Mouse (Mus musculus): Measurements from ENCODE around the gene Cdk4. TPM values are rescaled to one million over a fixed set of nuclear protein-coding genes. Genes with fewer than 3 reads are reported as not detected.

Cdk4 gene
- polyA plus RNA-seq, 1 experiment from 2014 or later: 784 TPM

DNA sequence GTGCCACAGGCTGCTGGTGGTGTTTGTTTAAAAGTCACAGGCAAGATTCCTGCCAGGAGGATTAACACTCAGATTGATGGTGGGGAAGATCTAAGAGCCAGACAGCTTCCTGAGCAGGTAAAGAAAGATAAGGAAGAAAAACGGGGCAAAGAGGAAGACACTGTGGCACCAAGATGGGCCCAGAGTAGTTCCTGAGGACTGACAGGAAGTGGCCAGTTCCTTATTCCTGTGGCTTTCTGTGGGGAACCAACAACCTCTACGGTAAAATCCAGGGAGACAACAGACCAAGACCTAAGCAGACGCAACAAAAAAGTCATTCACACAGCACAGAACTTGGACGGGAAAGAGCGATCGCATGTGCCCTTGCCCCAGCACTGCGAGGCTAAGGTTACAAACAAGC lies 40.3 kb downstream of the Cdk4 start:
- H3K36me3 ChIP-seq (replicated peaks; ENCODE audit: control insufficient read depth, insufficient read depth): peaks cover 69% of the 10 kb centered on the region
- H3K9ac ChIP-seq: no peak overlapping the region
- H3K4me2 ChIP-seq (replicated peaks): no peak overlapping the region
- H3K4me3 ChIP-seq (replicated peaks; ENCODE audit: low read length): no peak overlapping the region
- DNase-seq (ENCODE audit: low spot score) (no peak), ATAC-seq (ENCODE audit: low FRiP score) (no peak)
- WGBS: 87% methylated on average over 7 of the region's 7 CpGs
- H3K27me3 ChIP-seq (ENCODE audit: control insufficient read depth, insufficient read depth, low read length): no peaks in the 10 kb centered on the region
- H3K4me1 ChIP-seq (replicated peaks; ENCODE audit: control insufficient read depth, insufficient read depth, low read length): no peaks in the 10 kb centered on the region
- H3K9me3 ChIP-seq (ENCODE audit: control insufficient read depth, low read length): no peaks in the 10 kb centered on the region
- H3K27ac ChIP-seq: no peak overlapping the region

- Histone ChIP-seq H3K4me1 (replicated peaks; ENCODE audit: control insufficient read depth, insufficient read depth, low read length) (no peaks in the 10 kb centered on the region), H3K4me3 (replicated peaks; ENCODE audit: low read length) (no peak overlapping the region), H3K9me3 (ENCODE audit: control insufficient read depth, low read length) (no peaks in the 10 kb centered on the region), H3K27ac (no peak overlapping the region), H3K4me2 (replicated peaks) (no peak overlapping the region), H3K27me3 (ENCODE audit: control insufficient read depth, insufficient read depth, low read length) (no peaks in the 10 kb centered on the region), H3K36me3 (replicated peaks; ENCODE audit: control insufficient read depth, insufficient read depth) (peaks cover 55% of the 10 kb centered on the region), H3K9ac (no peak overlapping the region)
- DNase-seq (ENCODE audit: low spot score): no peak
- ATAC-seq (ENCODE audit: low FRiP score): no peak
- WGBS: 93% methylated on average over 16 of the region's 16 CpGs
Measured at GRCm38 (mm10) chr10:127107563-127108261, 44.4 kb downstream of the Cdk4 start.

- H3K27ac ChIP-seq: no peak overlapping the region
- H3K4me3 ChIP-seq (replicated peaks; ENCODE audit: low read length): no peak overlapping the region
- H3K9ac ChIP-seq: no peak overlapping the region
- H3K36me3 ChIP-seq (replicated peaks; ENCODE audit: control insufficient read depth, insufficient read depth): peaks cover 60% of the 10 kb centered on the region
- H3K27me3 ChIP-seq (ENCODE audit: control insufficient read depth, insufficient read depth, low read length): no peaks in the 10 kb centered on the region
- ATAC-seq (ENCODE audit: low FRiP score): no peak
- no peaks in the 10 kb centered on the region for H3K4me1 ChIP-seq (replicated peaks; ENCODE audit: control insufficient read depth, insufficient read depth, low read length)
- WGBS: 83% methylated on average over 3 of the region's 3 CpGs
- no peak for DNase-seq (ENCODE audit: low spot score)
- no peaks in the 10 kb centered on the region for H3K9me3 ChIP-seq (ENCODE audit: control insufficient read depth, low read length)
- H3K4me2 ChIP-seq (replicated peaks): no peak overlapping the region
Measured at GRCm38 (mm10) chr10:127108262-127108583, 44.9 kb downstream of the Cdk4 start.

DNA sequence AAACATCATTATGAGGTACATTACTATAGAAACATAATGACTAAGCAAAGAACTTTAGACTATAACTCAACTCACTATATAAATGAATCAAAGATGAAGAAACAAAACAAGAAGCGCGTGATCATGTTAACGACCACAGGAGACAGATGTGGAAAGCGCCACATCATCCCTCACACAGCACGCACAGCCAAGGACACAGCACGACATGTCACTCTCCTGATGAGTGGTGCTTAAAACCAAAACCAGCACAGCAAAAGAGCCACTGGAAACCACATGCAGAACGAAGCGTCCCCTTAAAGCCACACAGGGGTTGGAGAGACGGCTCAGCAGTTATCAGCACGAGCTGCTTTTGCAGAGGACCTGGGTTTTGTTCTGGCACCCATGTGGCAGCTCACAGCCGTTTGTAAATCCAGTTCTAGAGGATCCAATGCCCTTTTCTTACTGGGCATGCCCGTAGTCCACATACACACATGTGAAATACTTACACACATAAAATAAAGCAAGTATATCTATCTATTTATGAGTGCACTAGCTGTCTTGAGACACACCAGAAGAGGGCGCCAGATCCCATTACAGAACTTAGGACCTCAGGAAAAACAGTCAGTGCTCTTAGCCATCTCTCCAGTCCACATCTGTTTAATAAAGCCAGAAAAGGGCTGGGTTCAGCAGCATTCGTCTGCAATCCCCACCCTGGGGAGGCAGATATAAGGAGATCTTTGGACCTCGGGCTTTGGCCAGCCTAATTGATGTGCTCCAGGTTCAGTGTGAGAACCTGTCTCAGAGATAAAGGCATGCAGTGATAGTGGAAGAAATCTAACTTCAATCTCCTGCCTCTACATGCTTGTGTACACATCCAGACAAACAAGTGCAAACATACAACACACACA lies 47.9 kb downstream of the Cdk4 start:
- 91% methylated on average over 15 of the region's 15 CpGs for WGBS
- peaks cover 68% of the 10 kb centered on the region for H3K36me3 ChIP-seq (replicated peaks; ENCODE audit: control insufficient read depth, insufficient read depth)

GRCm38 (mm10) chr10:127114408-127114807 lies 51.1 kb downstream of the Cdk4 start:
- Histone ChIP-seq H3K27me3 (ENCODE audit: control insufficient read depth, insufficient read depth, low read length) (no peaks in the 10 kb centered on the region), H3K9ac (no peak overlapping the region), H3K4me1 (replicated peaks; ENCODE audit: control insufficient read depth, insufficient read depth, low read length) (no peaks in the 10 kb centered on the region), H3K4me2 (replicated peaks) (no peak overlapping the region), H3K27ac (no peak overlapping the region), H3K36me3 (replicated peaks; ENCODE audit: control insufficient read depth, insufficient read depth) (peaks cover 74% of the 10 kb centered on the region), H3K4me3 (replicated peaks; ENCODE audit: low read length) (no peak overlapping the region), H3K9me3 (ENCODE audit: control insufficient read depth, low read length) (no peaks in the 10 kb centered on the region)
- ATAC-seq (ENCODE audit: low FRiP score) (no peak), DNase-seq (ENCODE audit: low spot score) (no peak)
- WGBS: 94% methylated on average over 11 of the region's 11 CpGs

More for the DNA sequence above, 47.9 kb downstream of the Cdk4 start:
- Histone ChIP-seq H3K4me3 (replicated peaks; ENCODE audit: low read length) (no peak overlapping the region), H3K4me1 (replicated peaks; ENCODE audit: control insufficient read depth, insufficient read depth, low read length) (no peaks in the 10 kb centered on the region), H3K9me3 (ENCODE audit: control insufficient read depth, low read length) (no peaks in the 10 kb centered on the region), H3K27ac (no peak overlapping the region), H3K9ac (no peak overlapping the region), H3K4me2 (replicated peaks) (no peak overlapping the region), H3K27me3 (ENCODE audit: control insufficient read depth, insufficient read depth, low read length) (no peaks in the 10 kb centered on the region)
- ATAC-seq (ENCODE audit: low FRiP score): no peak
- no peak for DNase-seq (ENCODE audit: low spot score)

GRCm38 (mm10) chr10:127115068-127115467 lies 51.7 kb downstream of the Cdk4 start:
- Histone ChIP-seq H3K4me1 (replicated peaks; ENCODE audit: control insufficient read depth, insufficient read depth, low read length) (peaks cover 4% of the 10 kb centered on the region), H3K4me2 (replicated peaks) (no peak overlapping the region), H3K4me3 (replicated peaks; ENCODE audit: low read length) (no peak overlapping the region), H3K27ac (no peak overlapping the region), H3K36me3 (replicated peaks; ENCODE audit: control insufficient read depth, insufficient read depth) (peaks cover 74% of the 10 kb centered on the region), H3K9ac (no peak overlapping the region), H3K27me3 (ENCODE audit: control insufficient read depth, insufficient read depth, low read length) (no peaks in the 10 kb centered on the region), H3K9me3 (ENCODE audit: control insufficient read depth, low read length) (no peaks in the 10 kb centered on the region)
- 89% methylated on average over 2 of the region's 2 CpGs for WGBS
- DNase-seq (ENCODE audit: low spot score): no peak
- ATAC-seq (ENCODE audit: low FRiP score): no peak

Other genes with a start within 250 kb of the Cdk4 start
- gene Atp23, start 162.2 kb upstream of the Cdk4 start, polyA plus RNA-seq (2014; fragmentation: Nextera tagmentation; extraction: Ambion mirVana): 15.9 and 16.5 TPM in 2 replicates
- 22.9 and 25.0 TPM in 2 replicates for gene Ctdsp2, start 84.8 kb upstream of the Cdk4 start, polyA plus RNA-seq (2014; fragmentation: Nextera tagmentation; extraction: Ambion mirVana)
- 0.60 and 2.5 TPM in 2 replicates for gene Avil, start 62.8 kb upstream of the Cdk4 start, polyA plus RNA-seq (2014; fragmentation: Nextera tagmentation; extraction: Ambion mirVana)
- gene Tsfm, start 32.7 kb upstream of the Cdk4 start, polyA plus RNA-seq (2014; fragmentation: Nextera tagmentation; extraction: Ambion mirVana): 59.1 and 65.0 TPM in 2 replicates
- gene Mettl1, start 22.1 kb upstream of the Cdk4 start, polyA plus RNA-seq (2014; fragmentation: Nextera tagmentation; extraction: Ambion mirVana): 19.5 and 22.1 TPM in 2 replicates
- gene Eef1akmt3, start 22.0 kb upstream of the Cdk4 start, polyA plus RNA-seq (2014; fragmentation: Nextera tagmentation; extraction: Ambion mirVana): 0.13 and 0.25 TPM in 2 replicates
- gene Cyp27b1, start 15.3 kb upstream of the Cdk4 start, polyA plus RNA-seq (2014; fragmentation: Nextera tagmentation; extraction: Ambion mirVana): 0.08 TPM in 1 of 2 replicates, not detected in the other
- 12.0 and 12.9 TPM in 2 replicates for gene March9, start 3.4 kb upstream of the Cdk4 start, polyA plus RNA-seq (2014; fragmentation: Nextera tagmentation; extraction: Ambion mirVana)
- 54.4 and 83.3 TPM in 2 replicates for gene Tspan31, start 6.7 kb downstream of the Cdk4 start, polyA plus RNA-seq (2014; fragmentation: Nextera tagmentation; extraction: Ambion mirVana)
- 6.7 and 8.2 TPM in 2 replicates for gene Agap2, start 11.8 kb downstream of the Cdk4 start, polyA plus RNA-seq (2014; fragmentation: Nextera tagmentation; extraction: Ambion mirVana)
- gene Os9, start 57.6 kb downstream of the Cdk4 start, polyA plus RNA-seq (2014; fragmentation: Nextera tagmentation; extraction: Ambion mirVana): 78.1 and 83.0 TPM in 2 replicates
- 73.7 and 79.1 TPM in 2 replicates for gene B4galnt1, start 101.7 kb downstream of the Cdk4 start, polyA plus RNA-seq (2014; fragmentation: Nextera tagmentation; extraction: Ambion mirVana)
- 0.94 and 0.99 TPM in 2 replicates for gene Slc26a10, start 117.1 kb downstream of the Cdk4 start, polyA plus RNA-seq (2014; fragmentation: Nextera tagmentation; extraction: Ambion mirVana)
- 23.5 and 25.5 TPM in 2 replicates for gene Arhgef25, start 126.5 kb downstream of the Cdk4 start, polyA plus RNA-seq (2014; fragmentation: Nextera tagmentation; extraction: Ambion mirVana)
- gene Dtx3, start 132.2 kb downstream of the Cdk4 start, polyA plus RNA-seq (2014; fragmentation: Nextera tagmentation; extraction: Ambion mirVana): 223 and 231 TPM in 2 replicates
- gene Pip4k2c, start 148.1 kb downstream of the Cdk4 start, polyA plus RNA-seq (2014; fragmentation: Nextera tagmentation; extraction: Ambion mirVana): 16.8 and 17.1 TPM in 2 replicates
- 118 and 129 TPM in 2 replicates for gene Kif5a, start 199.8 kb downstream of the Cdk4 start, polyA plus RNA-seq (2014; fragmentation: Nextera tagmentation; extraction: Ambion mirVana)
- 281 and 296 TPM in 2 replicates for gene Dctn2, start 202.8 kb downstream of the Cdk4 start, polyA plus RNA-seq (2014; fragmentation: Nextera tagmentation; extraction: Ambion mirVana)
- gene Mbd6, start 225.5 kb downstream of the Cdk4 start, polyA plus RNA-seq (2014; fragmentation: Nextera tagmentation; extraction: Ambion mirVana): 16.2 and 20.0 TPM in 2 replicates
- 113 and 124 TPM in 2 replicates for gene Mars, start 248.3 kb downstream of the Cdk4 start, polyA plus RNA-seq (2014; fragmentation: Nextera tagmentation; extraction: Ambion mirVana)

Measured in hindbrain, embryonic 14.5 days (tissue).